Mouse (Mus musculus) testis, adult 2 months (tissue): ENCODE data around the gene Rtp3.

Experiments used
- CTCF ChIP-seq: fragments of 200-500 bp; IDR thresholded peaks from 2 replicates; pipeline ENCODE4 v1.5.1; 2012; ENCODE audit warnings: low read depth, mild to moderate bottlenecking, inconsistent platforms, low read length, moderate library complexity; ENCODE audit not compliant: control insufficient read depth, insufficient read depth, insufficient replicate concordance
- POLR2A ChIP-seq: fragments of 200-500 bp; IDR thresholded peaks from 2 replicates; pipeline ENCODE4 v1.6.1; 2012; ENCODE audit warnings: low read depth, mild to moderate bottlenecking, inconsistent platforms, low read length, moderate library complexity; ENCODE audit not compliant: control insufficient read depth

- no peak for TF ChIP-seq CTCF
- TF ChIP-seq POLR2A = no peak
Observed at GRCm38 (mm10) chr9:110937506-110938490, 52.6 kb downstream of the Rtp3 start.
